Mouse (Mus musculus): ENCODE results near the gene Mink1.

DNA sequence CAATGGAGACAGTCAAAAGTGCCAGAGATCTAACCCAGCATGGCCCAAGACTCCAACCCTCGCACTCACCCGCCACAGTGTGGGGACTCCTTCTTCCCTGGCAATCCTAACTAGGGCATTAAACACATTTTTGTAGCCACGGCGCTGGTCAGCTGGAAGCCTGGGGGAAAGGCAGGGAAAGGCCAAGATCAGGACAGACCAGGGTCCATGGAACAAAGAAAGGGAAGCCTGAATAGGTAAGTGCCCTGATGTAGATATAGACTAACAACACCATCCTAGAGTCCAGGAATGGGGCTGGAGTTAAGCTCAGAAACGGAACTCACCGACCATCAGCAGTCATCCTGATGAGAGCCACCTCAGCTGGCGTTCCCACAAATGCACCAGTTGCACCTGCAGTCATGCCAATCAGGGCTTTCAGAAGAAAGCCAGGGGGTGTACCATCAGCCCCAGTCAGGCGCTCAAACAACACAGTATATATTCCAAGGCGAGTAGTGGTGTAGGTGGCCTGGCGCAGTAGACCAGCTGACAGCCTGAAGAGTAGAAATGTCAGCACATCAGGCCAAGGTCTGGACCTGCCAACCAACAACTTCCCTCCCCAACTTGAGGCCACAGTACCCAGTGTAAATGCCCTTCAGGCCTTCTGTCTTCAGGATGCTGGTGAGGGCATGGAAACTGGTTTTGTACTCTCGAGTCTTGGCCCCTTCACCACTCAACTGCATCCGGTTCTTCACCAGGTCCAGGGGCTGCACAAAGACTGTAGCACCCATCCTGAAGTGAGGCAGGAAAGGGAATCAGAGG is 83.0 kb downstream of the Mink1 start:
- TF ChIP-seq CTCF (IDR thresholded peaks at IDR 0.05; ENCODE audit: borderline replicate concordance, control insufficient read depth, extremely low read depth, insufficient read depth, low read length, poor library complexity), result no peak
- no peak for TF ChIP-seq POLR2A (IDR thresholded peaks at IDR 0.05; ENCODE audit: control insufficient read depth, extremely low read depth, insufficient read depth, low read length, poor library complexity)

All from thymus, adult 2 months (tissue).